In the genomic region with DNA sequence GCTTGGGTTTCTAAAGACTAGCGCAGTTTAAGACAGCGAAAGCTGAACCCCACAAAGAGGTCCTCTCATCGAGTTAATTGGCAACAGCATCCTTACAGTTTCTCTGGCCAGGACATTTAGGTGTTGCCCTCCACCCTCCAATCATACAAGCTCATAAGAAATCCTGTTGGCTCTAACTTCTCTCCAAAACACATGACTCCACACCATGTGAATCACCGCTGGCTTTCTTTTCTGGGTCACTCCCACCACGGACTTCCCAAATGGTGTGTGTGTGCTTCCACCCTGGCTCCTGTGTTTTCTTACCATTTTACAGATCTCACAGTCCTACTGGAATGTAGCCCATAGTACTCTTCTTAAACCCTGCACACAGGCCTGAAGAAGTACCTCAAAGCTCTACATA, we compare ENCODE assay signal across 22 mouse cellular contexts.
DNase-seq lines count a peak whose midpoint lies in the region; ATAC-seq lines count a peak whose summit lies in the region.
"Had no signal": no experiment of that assay in that cellular context is flagged by ENCODE, and none has a peak within 500 bp of the region (broad histone marks: within the 10 kb centered on the region; RNA-seq: fewer than 3 reads in every experiment).

No protein-coding gene starts in this region.

- H3K27ac ChIP-seq in forebrain, embryonic 11.5 days (ENCODE audit: low read depth, low read length), result no peak overlapping the region
- H3K27ac ChIP-seq: embryonic facial prominence, embryonic 10.5 days; embryonic facial prominence, embryonic 12.5 days; forebrain, embryonic 10.5 days; forebrain, embryonic 13.5 days; forebrain, embryonic 15.5 days had no signal

- peak; percentile 77 for DNase-seq in heart, adult 11 months
- no peak for DNase-seq in heart, adult 9 months (ENCODE audit: low spot score in 2 of 2)
- DNase-seq in NIH3T3 (ENCODE audit: low read depth), result peak; percentile 50
- peak; percentile 73 for DNase-seq in fibroblast of lung, adult 2 months (ENCODE audit: low read depth)
- DNase-seq in left cerebral cortex, postnatal 36 days (ENCODE audit: low spot score in 2 of 2), result no peak
- no peak for DNase-seq in forebrain, embryonic 11.5 days (ENCODE audit: low spot score)
- DNase-seq: adrenal gland, postnatal 25 days; B cell, adult 2 months; cerebellum, adult 11-12 months; cerebellum, adult 2 months; cerebellum, adult 9-10 months; cerebellum, postnatal 10 days; cerebellum, postnatal 25 days; forebrain, postnatal 0 days had no signal

- ATAC-seq in forebrain, embryonic 11.5 days (replicated peaks; ENCODE audit: low FRiP score), result no peak
- ATAC-seq: CD4-positive, CD25-positive, alpha-beta regulatory T cell, adult 4 months; forebrain, embryonic 13.5 days; forebrain, embryonic 15.5 days; forebrain, postnatal 0 days had no signal

- H3K9me3 ChIP-seq in forebrain, embryonic 11.5 days (ENCODE audit: control insufficient read depth, low read length), result no peaks in the 10 kb centered on the region
- H3K9me3 ChIP-seq: forebrain, embryonic 15.5 days; G1E had no signal

- no peaks in the 10 kb centered on the region for H3K36me3 ChIP-seq in forebrain, embryonic 11.5 days (ENCODE audit: control insufficient read depth, insufficient read depth, low read length)
- H3K36me3 ChIP-seq: embryonic facial prominence, embryonic 10.5 days; embryonic facial prominence, embryonic 12.5 days; forebrain, embryonic 10.5 days; forebrain, embryonic 15.5 days; G1E had no signal

- WGBS in forebrain, embryonic 11.5 days, result 97% methylated on average over 5 of the region's 5 CpGs

- no peak overlapping the region for H3K4me2 ChIP-seq in forebrain, embryonic 11.5 days (ENCODE audit: low read depth, low read length, severe bottlenecking)
- H3K4me2 ChIP-seq: embryonic facial prominence, embryonic 12.5 days; forebrain, embryonic 13.5 days; forebrain, embryonic 15.5 days had no signal

- no peak overlapping the region for H3K4me3 ChIP-seq in forebrain, embryonic 11.5 days (ENCODE audit: low read depth, low read length)
- H3K4me3 ChIP-seq: embryonic facial prominence, embryonic 10.5 days; embryonic facial prominence, embryonic 12.5 days; forebrain, embryonic 10.5 days; forebrain, embryonic 13.5 days; forebrain, embryonic 15.5 days had no signal

- H3K27me3 ChIP-seq in forebrain, embryonic 11.5 days (ENCODE audit: control insufficient read depth, insufficient read depth, low read length), result no peaks in the 10 kb centered on the region
- H3K27me3 ChIP-seq: CH12.LX; embryonic facial prominence, embryonic 12.5 days; forebrain, embryonic 13.5 days; forebrain, embryonic 15.5 days had no signal

- intact Hi-C loops in left cerebral cortex, postnatal 36 days (cut with DNase I), result no loop called here

- H3K9ac ChIP-seq in forebrain, embryonic 11.5 days (ENCODE audit: low read length), result no peak overlapping the region
- H3K9ac ChIP-seq: embryonic facial prominence, embryonic 12.5 days; forebrain, embryonic 13.5 days; forebrain, embryonic 15.5 days; forebrain, postnatal 0 days had no signal

- no peaks in the 10 kb centered on the region for H3K4me1 ChIP-seq in forebrain, embryonic 11.5 days (replicated peaks; ENCODE audit: control insufficient read depth, insufficient read depth, low read length)
- H3K4me1 ChIP-seq: embryonic facial prominence, embryonic 10.5 days; embryonic facial prominence, embryonic 12.5 days; forebrain, embryonic 10.5 days; forebrain, embryonic 13.5 days; forebrain, embryonic 15.5 days had no signal

Comparison
In these comparisons a context has a peak if more than half of its experiments do, and no peak if none do; other contexts are left out.
1. DNase-seq: peak in heart, adult 11 months (single experiment), NIH3T3 (single experiment) and fibroblast of lung, adult 2 months (single experiment); none in heart, adult 9 months (0 of 2), left cerebral cortex, postnatal 36 days (0 of 2) and forebrain, embryonic 11.5 days (single experiment).